Mouse (Mus musculus): ENCODE results near the gene Babam2. TPM values are rescaled to one million over a fixed set of nuclear protein-coding genes. Genes with fewer than 3 reads are reported as not detected.

Gene Babam2
- polyA plus RNA-seq, 1 experiment from 2014 or later: 37.3 TPM

GRCm38 (mm10) chr5:31715486-31716150, 18.1 kb downstream of the Babam2 start:
- no peak overlapping the region for H3K27ac ChIP-seq (replicated peaks in 1 of 2; ENCODE audit: control insufficient read depth in 1 of 2, insufficient read depth in 1 of 2, low read depth in 2 of 2, low read length in 2 of 2)
- no peak overlapping the region for H3K4me3 ChIP-seq (ENCODE audit: control insufficient read depth in 1 of 2, insufficient read depth in 1 of 2, low read depth in 1 of 2, low read length in 2 of 2)
- H3K27me3 ChIP-seq (ENCODE audit: control insufficient read depth, insufficient read depth, low read length): no peaks in the 10 kb centered on the region
- H3K36me3 ChIP-seq (ENCODE audit: control insufficient read depth, insufficient read depth, low read length): no peaks in the 10 kb centered on the region
- no peaks in the 10 kb centered on the region for H3K9me3 ChIP-seq (ENCODE audit: control insufficient read depth, low read length)
- no peak overlapping the region for H3K9ac ChIP-seq (ENCODE audit: low read length)
- H3K4me2 ChIP-seq (ENCODE audit: low read length): no peak overlapping the region
- H3K4me1 ChIP-seq (ENCODE audit: control insufficient read depth in 2 of 2, insufficient read depth in 2 of 2, low read length in 2 of 2): peaks cover 5 to 17% of the 10 kb centered on the region in 2 experiments; a peak in 3 of 4 replicates
- 60% methylated on average over 4 of the region's 4 CpGs for WGBS
- no peak for ATAC-seq (ENCODE audit: insufficient number of reproducible peaks, insufficient read depth, low FRiP score, low read depth)

DNA sequence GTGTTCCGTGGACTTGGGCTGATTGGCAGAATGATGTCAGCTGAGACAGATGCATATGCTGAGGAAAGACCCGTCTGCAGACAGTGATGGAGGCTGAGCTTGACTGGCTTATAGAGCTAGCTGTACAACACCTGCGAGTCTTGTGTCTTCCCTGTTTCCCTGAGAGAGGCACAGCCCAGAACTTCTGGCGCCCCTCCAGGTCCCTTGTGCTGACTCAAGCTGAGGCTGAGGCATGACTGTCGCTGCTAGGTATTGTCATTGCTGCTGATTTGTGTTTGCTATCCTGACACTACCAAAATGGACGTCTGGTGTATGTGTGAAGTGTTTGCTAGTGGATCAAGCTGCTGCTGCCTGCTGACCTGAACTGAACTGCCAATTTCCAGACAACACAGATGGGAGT, 27.0 kb downstream of the Babam2 start:
- H3K9me3 ChIP-seq (ENCODE audit: control insufficient read depth, low read length): no peaks in the 10 kb centered on the region
- H3K27ac ChIP-seq (replicated peaks in 1 of 2; ENCODE audit: control insufficient read depth in 1 of 2, insufficient read depth in 1 of 2, low read depth in 2 of 2, low read length in 2 of 2): no peak overlapping the region
- WGBS: 75% methylated on average over 6 of the region's 6 CpGs
- H3K27me3 ChIP-seq (ENCODE audit: control insufficient read depth, insufficient read depth, low read length): no peaks in the 10 kb centered on the region
- H3K4me3 ChIP-seq (ENCODE audit: control insufficient read depth in 1 of 2, insufficient read depth in 1 of 2, low read depth in 1 of 2, low read length in 2 of 2): no peak overlapping the region
- H3K4me2 ChIP-seq (ENCODE audit: low read length): no peak overlapping the region
- H3K4me1 ChIP-seq (ENCODE audit: control insufficient read depth in 2 of 2, insufficient read depth in 2 of 2, low read length in 2 of 2): no peaks in the 10 kb centered on the region; a peak in 1 of 4 replicates
- ATAC-seq (ENCODE audit: insufficient number of reproducible peaks, insufficient read depth, low FRiP score, low read depth): no peak
- no peak overlapping the region for H3K9ac ChIP-seq (ENCODE audit: low read length)
- H3K36me3 ChIP-seq (ENCODE audit: control insufficient read depth, insufficient read depth, low read length): no peaks in the 10 kb centered on the region

- Histone ChIP-seq H3K9ac (ENCODE audit: low read length) (no peak overlapping the region), H3K4me2 (ENCODE audit: low read length) (no peak overlapping the region), H3K36me3 (ENCODE audit: control insufficient read depth, insufficient read depth, low read length) (no peaks in the 10 kb centered on the region), H3K27me3 (ENCODE audit: control insufficient read depth, insufficient read depth, low read length) (no peaks in the 10 kb centered on the region), H3K9me3 (ENCODE audit: control insufficient read depth, low read length) (no peaks in the 10 kb centered on the region), H3K4me1 (ENCODE audit: control insufficient read depth in 2 of 2, insufficient read depth in 2 of 2, low read length in 2 of 2) (no peaks in the 10 kb centered on the region; a peak in 1 of 4 replicates), H3K4me3 (ENCODE audit: control insufficient read depth in 1 of 2, insufficient read depth in 1 of 2, low read depth in 1 of 2, low read length in 2 of 2) (no peak overlapping the region), H3K27ac (replicated peaks in 1 of 2; ENCODE audit: control insufficient read depth in 1 of 2, insufficient read depth in 1 of 2, low read depth in 2 of 2, low read length in 2 of 2) (no peak overlapping the region)
- WGBS: 88% methylated on average over 2 of the region's 2 CpGs
- ATAC-seq (ENCODE audit: insufficient number of reproducible peaks, insufficient read depth, low FRiP score, low read depth): no peak
These were observed 28.4 kb downstream of the Babam2 start for GRCm38 (mm10) chr5:31725885-31726284.

DNA sequence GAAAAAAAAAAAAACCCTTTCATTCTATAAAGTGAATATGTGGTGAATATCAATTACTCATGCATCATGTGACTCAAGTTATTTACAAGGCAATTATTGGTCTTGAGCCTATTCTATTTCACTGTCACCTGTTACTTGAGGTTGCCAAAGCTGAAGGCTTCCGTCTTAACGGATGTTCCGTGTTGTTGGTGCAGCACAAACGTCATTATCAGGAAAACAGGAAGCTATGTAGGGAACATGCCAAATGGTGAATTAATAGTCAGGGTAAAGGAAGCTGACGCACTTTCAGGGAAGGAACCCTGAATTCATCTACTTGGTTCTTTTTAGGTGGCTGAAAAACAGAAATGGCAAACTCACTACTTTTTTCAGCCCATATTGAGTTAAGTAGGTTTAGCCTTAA, 30.0 kb downstream of the Babam2 start:
- H3K9me3 ChIP-seq (ENCODE audit: control insufficient read depth, low read length): no peaks in the 10 kb centered on the region
- no peaks in the 10 kb centered on the region for H3K36me3 ChIP-seq (ENCODE audit: control insufficient read depth, insufficient read depth, low read length)
- no peak overlapping the region for H3K4me3 ChIP-seq (ENCODE audit: control insufficient read depth in 1 of 2, insufficient read depth in 1 of 2, low read depth in 1 of 2, low read length in 2 of 2)
- WGBS: 69% methylated on average over 5 of the region's 5 CpGs
- no peaks in the 10 kb centered on the region; a peak in 1 of 4 replicates for H3K4me1 ChIP-seq (ENCODE audit: control insufficient read depth in 2 of 2, insufficient read depth in 2 of 2, low read length in 2 of 2)
- ATAC-seq (ENCODE audit: insufficient number of reproducible peaks, insufficient read depth, low FRiP score, low read depth): no peak
- H3K4me2 ChIP-seq (ENCODE audit: low read length): no peak overlapping the region
- H3K27me3 ChIP-seq (ENCODE audit: control insufficient read depth, insufficient read depth, low read length): no peaks in the 10 kb centered on the region
- no peak overlapping the region for H3K27ac ChIP-seq (replicated peaks in 1 of 2; ENCODE audit: control insufficient read depth in 1 of 2, insufficient read depth in 1 of 2, low read depth in 2 of 2, low read length in 2 of 2)
- no peak overlapping the region for H3K9ac ChIP-seq (ENCODE audit: low read length)

- Histone ChIP-seq H3K9me3 (ENCODE audit: control insufficient read depth, low read length) (no peaks in the 10 kb centered on the region), H3K27ac (replicated peaks in 1 of 2; ENCODE audit: control insufficient read depth in 1 of 2, insufficient read depth in 1 of 2, low read depth in 2 of 2, low read length in 2 of 2) (no peak overlapping the region), H3K4me3 (ENCODE audit: control insufficient read depth in 1 of 2, insufficient read depth in 1 of 2, low read depth in 1 of 2, low read length in 2 of 2) (no peak overlapping the region), H3K4me1 (ENCODE audit: control insufficient read depth in 2 of 2, insufficient read depth in 2 of 2, low read length in 2 of 2) (no peaks in the 10 kb centered on the region), H3K27me3 (ENCODE audit: control insufficient read depth, insufficient read depth, low read length) (no peaks in the 10 kb centered on the region), H3K9ac (ENCODE audit: low read length) (no peak overlapping the region), H3K4me2 (ENCODE audit: low read length) (no peak overlapping the region), H3K36me3 (ENCODE audit: control insufficient read depth, insufficient read depth, low read length) (no peaks in the 10 kb centered on the region)
- no peak for ATAC-seq (ENCODE audit: insufficient number of reproducible peaks, insufficient read depth, low FRiP score, low read depth)
- WGBS: 30% methylated on average over 3 of the region's 3 CpGs
These were observed 35.3 kb downstream of the Babam2 start for GRCm38 (mm10) chr5:31732644-31733338.

DNA sequence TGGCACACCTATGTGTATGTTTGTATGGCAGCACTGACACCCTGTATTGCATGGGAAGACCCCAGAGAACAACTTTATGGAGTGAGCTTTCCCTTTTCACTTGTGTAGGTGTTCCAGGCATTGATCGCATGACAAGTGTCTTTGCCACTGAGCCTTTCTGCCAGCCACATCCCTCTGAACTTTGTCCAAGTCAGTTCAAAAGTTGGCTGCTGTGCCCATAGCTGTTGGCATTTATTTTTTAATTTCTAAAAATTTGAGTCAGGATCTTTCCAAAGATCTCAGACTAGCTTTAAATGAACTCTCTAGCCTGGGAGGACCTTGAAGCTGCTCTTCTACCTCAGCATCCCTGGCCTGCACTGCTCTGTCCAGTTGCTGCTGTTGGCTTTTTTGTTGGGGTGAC, 44.4 kb downstream of the Babam2 start:
- H3K27ac ChIP-seq (replicated peaks in 1 of 2; ENCODE audit: control insufficient read depth in 1 of 2, insufficient read depth in 1 of 2, low read depth in 2 of 2, low read length in 2 of 2): no peak overlapping the region
- no peaks in the 10 kb centered on the region for H3K9me3 ChIP-seq (ENCODE audit: control insufficient read depth, low read length)
- H3K36me3 ChIP-seq (ENCODE audit: control insufficient read depth, insufficient read depth, low read length): no peaks in the 10 kb centered on the region
- no peak overlapping the region for H3K4me3 ChIP-seq (ENCODE audit: control insufficient read depth in 1 of 2, insufficient read depth in 1 of 2, low read depth in 1 of 2, low read length in 2 of 2)
- H3K4me2 ChIP-seq (ENCODE audit: low read length): no peak overlapping the region
- peaks cover 0 to 3% of the 10 kb centered on the region in 2 experiments; a peak in 2 of 4 replicates for H3K4me1 ChIP-seq (ENCODE audit: control insufficient read depth in 2 of 2, insufficient read depth in 2 of 2, low read length in 2 of 2)
- H3K27me3 ChIP-seq (ENCODE audit: control insufficient read depth, insufficient read depth, low read length): no peaks in the 10 kb centered on the region
- H3K9ac ChIP-seq (ENCODE audit: low read length): no peak overlapping the region
- no peak for ATAC-seq (ENCODE audit: insufficient number of reproducible peaks, insufficient read depth, low FRiP score, low read depth)
- WGBS: 91% methylated on average over 1 of the region's 1 CpGs

DNA sequence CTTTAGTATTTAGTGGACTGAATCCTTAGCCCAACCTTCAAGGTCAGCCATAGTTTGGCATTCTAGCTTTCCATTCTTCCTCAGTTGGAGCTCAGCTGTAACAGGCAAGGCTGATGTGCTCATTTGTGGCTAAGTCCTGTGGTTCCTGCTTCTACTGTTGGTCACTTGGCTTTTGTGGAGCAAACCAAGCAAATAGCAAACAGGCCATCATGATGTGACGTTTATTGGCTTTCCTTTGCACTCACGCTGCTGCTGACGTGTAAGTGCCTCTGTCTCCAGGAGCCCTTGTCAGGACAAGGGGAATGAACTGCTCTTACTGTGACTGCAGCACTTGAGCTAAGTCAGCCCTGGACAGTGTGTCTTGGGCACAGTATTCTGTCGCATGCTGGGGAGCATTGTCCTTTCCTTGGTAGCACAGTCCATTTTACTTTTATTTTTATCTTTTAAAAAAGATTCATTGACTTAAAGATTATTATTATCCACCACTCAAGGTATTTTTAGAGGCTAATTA, 45.1 kb downstream of the Babam2 start:
- Histone ChIP-seq H3K27me3 (ENCODE audit: control insufficient read depth, insufficient read depth, low read length) (no peaks in the 10 kb centered on the region), H3K36me3 (ENCODE audit: control insufficient read depth, insufficient read depth, low read length) (no peaks in the 10 kb centered on the region), H3K4me1 (ENCODE audit: control insufficient read depth in 2 of 2, insufficient read depth in 2 of 2, low read length in 2 of 2) (peaks cover 0 to 3% of the 10 kb centered on the region in 2 experiments; a peak in 2 of 4 replicates), H3K4me2 (ENCODE audit: low read length) (no peak overlapping the region), H3K27ac (replicated peaks in 1 of 2; ENCODE audit: control insufficient read depth in 1 of 2, insufficient read depth in 1 of 2, low read depth in 2 of 2, low read length in 2 of 2) (0 out of 4 replicates have a peak overlapping the region, but pooled peaks of 1 of the 2 experiments have one; percentile 27), H3K9ac (ENCODE audit: low read length) (no peak overlapping the region), H3K4me3 (ENCODE audit: control insufficient read depth in 1 of 2, insufficient read depth in 1 of 2, low read depth in 1 of 2, low read length in 2 of 2) (no peak overlapping the region), H3K9me3 (ENCODE audit: control insufficient read depth, low read length) (no peaks in the 10 kb centered on the region)
- 39% methylated on average over 4 of the region's 4 CpGs for WGBS
- no peak for ATAC-seq (ENCODE audit: insufficient number of reproducible peaks, insufficient read depth, low FRiP score, low read depth)

Data from heart, embryonic 14.5 days (tissue).